Mouse (Mus musculus) embryonic facial prominence, embryonic 13.5 days (tissue): ENCODE results near the gene Ak7. TPM values are rescaled to one million over a fixed set of nuclear protein-coding genes. Genes with fewer than 3 reads are reported as not detected.

Source experiments
- ATAC-seq: fragments of 200-750 bp; cut with Nextera tagmentation; 2 replicates; pipeline ENCODE4 v1.8.0; 2017; ENCODE audit warnings: low read depth; ENCODE audit not compliant: insufficient number of reproducible peaks, insufficient read depth, low FRiP score, low TSS enrichment
- H3K27ac ChIP-seq: fragments of 300-500 bp; sonication (generic); 2 replicates; pipeline ENCODE4 v1.5.1; 2015; ENCODE audit warnings: moderate library complexity, mild to moderate bottlenecking, inconsistent platforms
- H3K27me3 ChIP-seq: fragments of 300-500 bp; sonication (generic); 2 replicates; pipeline ENCODE4 v1.6.1; 2015; ENCODE audit warnings: mild to moderate bottlenecking, inconsistent platforms
- H3K36me3 ChIP-seq: fragments of 300-500 bp; sonication (generic); 2 replicates; pipeline ENCODE4 v1.6.1; 2015; ENCODE audit warnings: mild to moderate bottlenecking, inconsistent platforms
- H3K4me1 ChIP-seq: fragments of 300-500 bp; sonication (generic); 2 replicates; pipeline ENCODE4 v1.6.1; 2015; ENCODE audit warnings: inconsistent platforms
- H3K4me2 ChIP-seq: fragments of 300-500 bp; sonication (generic); 2 replicates; pipeline ENCODE4 v1.6.1; 2015; ENCODE audit warnings: moderate library complexity, mild to moderate bottlenecking, inconsistent platforms
- H3K4me3 ChIP-seq: fragments of 300-500 bp; sonication (generic); 2 replicates; pipeline ENCODE4 v1.5.1; 2015; ENCODE audit warnings: mild to moderate bottlenecking, inconsistent platforms
- H3K9ac ChIP-seq: fragments of 300-500 bp; sonication (generic); 2 replicates; pipeline ENCODE4 v1.6.1; 2015; ENCODE audit warnings: mild to moderate bottlenecking, inconsistent platforms
- H3K9me3 ChIP-seq: fragments of 300-500 bp; sonication (generic); 2 replicates; pipeline ENCODE4 v1.6.1; 2016; ENCODE audit warnings: inconsistent platforms
- WGBS: fragments of 180-500 bp; shearing (Covaris S2); methylation state at CpG from one replicate; pipeline ENCODE4 v1.1.7; 2015; ENCODE audit warnings: mixed read lengths; 5-methylcytosine and 5-hydroxymethylcytosine counted together
- polyA plus RNA-seq: library from polyadenylated mRNA; unstranded; fragments of >200 nt; fragmentation: Nextera tagmentation; extraction: Ambion mirVana; gene quantifications from 2 replicates; pipeline ENCODE4 v1.2.1, GENCODE M21; 2015

Gene Ak7
- polyA plus RNA-seq, 1 experiment from 2014 or later, result 0.63 TPM

GRCm38 (mm10) chr12:105761629-105762028 lies 55.9 kb downstream of the Ak7 start:
- Histone ChIP-seq H3K4me3 (no peak overlapping the region), H3K4me2 (no peak overlapping the region), H3K27me3 (no peaks in the 10 kb centered on the region), H3K36me3 (no peaks in the 10 kb centered on the region), H3K9ac (no peak overlapping the region), H3K9me3 (no peaks in the 10 kb centered on the region), H3K4me1 (peaks cover 4% of the 10 kb centered on the region; the same call in 1 of the 2 replicates), H3K27ac (no peak overlapping the region)
- ATAC-seq, result no peak
- 71% methylated on average over 3 of the region's 3 CpGs for whole genome bisulfite sequencing

- Histone ChIP-seq H3K27me3 (no peaks in the 10 kb centered on the region), H3K9me3 (no peaks in the 10 kb centered on the region), H3K9ac (no peak overlapping the region), H3K4me2 (no peak overlapping the region), H3K4me1 (no peaks in the 10 kb centered on the region), H3K4me3 (no peak overlapping the region), H3K36me3 (no peaks in the 10 kb centered on the region), H3K27ac (no peak overlapping the region)
- WGBS, result 71% methylated on average over 10 of the region's 10 CpGs
- no peak for ATAC-seq
These were observed 63.9 kb downstream of the Ak7 start for GRCm38 (mm10) chr12:105769700-105770099.

DNA sequence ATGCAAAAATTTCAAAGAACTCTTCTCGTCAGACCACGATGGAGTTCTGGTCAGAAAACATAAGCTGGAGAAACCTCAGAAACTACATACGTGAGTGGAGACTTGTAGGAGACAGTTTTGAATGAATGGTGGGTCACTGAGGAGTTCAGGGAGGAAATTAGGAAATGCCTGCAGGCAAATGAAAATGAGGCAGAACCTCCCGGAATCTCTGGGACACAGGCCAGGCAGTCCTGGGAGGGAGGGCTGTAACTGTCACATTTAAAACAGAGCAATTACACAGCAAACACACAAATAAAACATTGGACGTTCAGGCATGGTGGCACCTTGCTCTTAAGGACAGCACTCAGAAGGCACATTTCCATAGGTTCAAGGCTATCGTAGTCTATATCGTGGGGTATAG lies 69.1 kb downstream of the Ak7 start:
- ATAC-seq, result no peak
- WGBS, result 51% methylated on average over 7 of the region's 7 CpGs
- H3K27ac ChIP-seq, result no peak overlapping the region

GRCm38 (mm10) chr12:105777651-105778050 lies 71.9 kb downstream of the Ak7 start:
- Histone ChIP-seq H3K27ac (no peak overlapping the region), H3K4me1 (no peaks in the 10 kb centered on the region), H3K9ac (no peak overlapping the region), H3K27me3 (no peaks in the 10 kb centered on the region), H3K9me3 (no peaks in the 10 kb centered on the region), H3K4me3 (no peak overlapping the region), H3K4me2 (no peak overlapping the region), H3K36me3 (no peaks in the 10 kb centered on the region)
- no peak for ATAC-seq
- 86% methylated on average over 4 of the region's 4 CpGs for WGBS

More for the DNA sequence above, 69.1 kb downstream of the Ak7 start:
- Histone ChIP-seq H3K27me3 (no peaks in the 10 kb centered on the region), H3K4me3 (no peak overlapping the region), H3K4me1 (no peaks in the 10 kb centered on the region), H3K4me2 (no peak overlapping the region), H3K9ac (no peak overlapping the region), H3K36me3 (no peaks in the 10 kb centered on the region), H3K9me3 (no peaks in the 10 kb centered on the region)

GRCm38 (mm10) chr12:105784196-105784999 lies 78.6 kb downstream of the Ak7 start, which contains the start of gene Papola:
Gene Papola (plus strand): TSS chr12:105784694.
- no peaks in the 10 kb centered on the region for H3K9me3 ChIP-seq
- H3K4me1 ChIP-seq, result peaks cover 19% of the 10 kb centered on the region
- no peaks in the 10 kb centered on the region for H3K27me3 ChIP-seq
- under 1% methylated on average over 77 of the region's 85 CpGs for WGBS
- peak within 1 kb of the TSS; percentile 89 for H3K4me3 ChIP-seq
- peak within 1 kb of the TSS; percentile 82 for H3K4me2 ChIP-seq
- no peaks in the 10 kb centered on the region for H3K36me3 ChIP-seq
- peak within 1 kb of the TSS; percentile 95 for H3K9ac ChIP-seq
- ATAC-seq, result peak; percentile 92
- H3K27ac ChIP-seq, result peak within 1 kb of the TSS; percentile 97

DNA sequence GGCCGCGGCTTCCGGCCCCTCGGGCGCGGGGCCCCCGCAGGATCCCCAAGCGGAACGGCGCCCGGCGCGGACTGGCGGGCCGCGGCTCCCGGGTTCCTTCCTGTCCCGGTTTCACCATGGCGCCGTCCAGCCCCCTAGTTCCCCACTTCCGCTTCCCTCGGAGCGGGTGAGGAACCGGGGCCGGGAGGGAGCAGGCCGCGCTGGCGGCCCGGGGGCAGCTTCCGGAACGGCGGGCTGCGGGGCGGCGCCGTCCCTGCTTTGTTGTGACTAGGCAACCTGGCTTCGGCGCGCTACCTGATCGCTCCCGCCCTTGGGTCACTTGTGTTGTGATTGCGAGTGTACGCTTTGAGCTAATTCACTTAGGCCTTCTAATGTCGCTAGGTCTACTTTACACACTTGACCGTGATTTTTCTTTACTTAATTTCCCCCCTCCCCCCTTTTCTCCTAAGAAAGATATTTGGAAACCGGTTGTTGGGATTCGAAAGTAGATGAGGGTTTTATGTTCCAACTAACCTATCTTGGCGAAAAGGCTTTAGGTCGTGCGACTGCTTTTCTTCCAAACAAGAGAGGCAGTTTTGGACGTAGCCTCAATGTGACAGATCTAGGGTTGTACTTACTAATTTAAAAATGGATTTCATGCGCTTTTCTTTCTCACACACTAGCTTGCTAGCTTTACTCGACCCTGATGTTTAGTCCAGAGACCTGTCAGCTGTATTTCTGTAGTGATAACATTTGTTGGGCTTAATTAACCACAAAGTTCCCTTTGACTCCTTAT lies 79.4 kb downstream of the Ak7 start:
- under 1% methylated on average over 53 of the region's 53 CpGs for WGBS
- Histone ChIP-seq H3K4me2 (peak overlapping the region; percentile 82), H3K27ac (peak overlapping the region; percentile 97), H3K4me1 (peaks cover 19% of the 10 kb centered on the region), H3K36me3 (no peaks in the 10 kb centered on the region), H3K4me3 (peak overlapping the region; percentile 89), H3K9ac (peak overlapping the region; percentile 95), H3K27me3 (no peaks in the 10 kb centered on the region), H3K9me3 (no peaks in the 10 kb centered on the region)
- peak; percentile 63 for ATAC-seq

DNA sequence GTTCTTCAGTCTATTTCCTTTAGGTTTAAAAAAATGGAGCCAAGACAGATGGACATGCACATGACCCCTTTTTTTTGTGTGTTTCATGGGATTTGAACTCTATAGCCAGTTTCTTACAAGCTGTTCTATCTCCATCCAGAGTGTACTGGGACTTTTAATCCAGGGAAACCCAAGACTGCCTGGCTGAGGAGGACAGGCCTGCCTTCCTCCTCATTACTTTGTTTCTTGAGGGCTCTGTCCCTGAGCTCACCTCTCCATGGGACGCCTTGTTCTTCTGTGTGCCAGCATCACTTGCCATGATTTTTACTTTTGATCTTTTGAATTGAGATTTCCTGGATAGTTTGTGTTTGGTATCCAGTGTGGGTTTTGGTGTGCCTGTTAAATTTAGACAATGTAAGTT lies 80.3 kb downstream of the Ak7 start:
- peak overlapping the region; percentile 89 for H3K4me3 ChIP-seq
- peaks cover 19% of the 10 kb centered on the region for H3K4me1 ChIP-seq
- H3K9ac ChIP-seq, result peak overlapping the region; percentile 95
- H3K4me2 ChIP-seq, result peak overlapping the region; percentile 82
- H3K36me3 ChIP-seq, result no peaks in the 10 kb centered on the region
- no peaks in the 10 kb centered on the region for H3K27me3 ChIP-seq
- 75% methylated on average over 1 of the region's 1 CpGs for WGBS
- no peaks in the 10 kb centered on the region for H3K9me3 ChIP-seq
- ATAC-seq, result no peak
- no peak overlapping the region for H3K27ac ChIP-seq

- H3K4me2 ChIP-seq, result no peak overlapping the region
- WGBS, result 100% methylated on average over 2 of the region's 2 CpGs
- no peaks in the 10 kb centered on the region for H3K27me3 ChIP-seq
- H3K27ac ChIP-seq, result no peak overlapping the region
- no peaks in the 10 kb centered on the region for H3K9me3 ChIP-seq
- H3K9ac ChIP-seq, result no peak overlapping the region
- no peak for ATAC-seq
- H3K36me3 ChIP-seq, result no peaks in the 10 kb centered on the region
- H3K4me1 ChIP-seq, result peaks cover 19% of the 10 kb centered on the region
- no peak overlapping the region for H3K4me3 ChIP-seq
These were observed 81.8 kb downstream of the Ak7 start for GRCm38 (mm10) chr12:105787626-105788025.

- H3K4me1 ChIP-seq, result peaks cover 14% of the 10 kb centered on the region
- H3K4me3 ChIP-seq, result no peak overlapping the region
- no peak overlapping the region for H3K27ac ChIP-seq
- 86% methylated on average over 6 of the region's 6 CpGs for WGBS
- H3K9ac ChIP-seq, result no peak overlapping the region
- no peak for ATAC-seq
- peaks cover 3% of the 10 kb centered on the region; the same call in 1 of the 2 replicates for H3K36me3 ChIP-seq
- no peak overlapping the region for H3K4me2 ChIP-seq
- no peaks in the 10 kb centered on the region for H3K27me3 ChIP-seq
- no peaks in the 10 kb centered on the region for H3K9me3 ChIP-seq
These were observed 84.1 kb downstream of the Ak7 start for GRCm38 (mm10) chr12:105789885-105790284.

GRCm38 (mm10) chr12:105794896-105795295 lies 89.1 kb downstream of the Ak7 start:
- Histone ChIP-seq H3K27ac (no peak overlapping the region), H3K4me2 (no peak overlapping the region), H3K4me3 (no peak overlapping the region), H3K36me3 (peaks cover 6% of the 10 kb centered on the region), H3K27me3 (no peaks in the 10 kb centered on the region), H3K4me1 (no peaks in the 10 kb centered on the region), H3K9ac (no peak overlapping the region), H3K9me3 (no peaks in the 10 kb centered on the region)
- WGBS, result 94% methylated on average over 2 of the region's 2 CpGs
- ATAC-seq, result no peak

- ATAC-seq, result no peak
- Histone ChIP-seq H3K4me1 (no peaks in the 10 kb centered on the region), H3K9ac (no peak overlapping the region), H3K36me3 (peaks cover 23% of the 10 kb centered on the region), H3K4me3 (no peak overlapping the region), H3K27me3 (no peaks in the 10 kb centered on the region), H3K4me2 (no peak overlapping the region), H3K9me3 (no peaks in the 10 kb centered on the region), H3K27ac (no peak overlapping the region)
These were observed 92.2 kb downstream of the Ak7 start for GRCm38 (mm10) chr12:105798001-105798400.

DNA sequence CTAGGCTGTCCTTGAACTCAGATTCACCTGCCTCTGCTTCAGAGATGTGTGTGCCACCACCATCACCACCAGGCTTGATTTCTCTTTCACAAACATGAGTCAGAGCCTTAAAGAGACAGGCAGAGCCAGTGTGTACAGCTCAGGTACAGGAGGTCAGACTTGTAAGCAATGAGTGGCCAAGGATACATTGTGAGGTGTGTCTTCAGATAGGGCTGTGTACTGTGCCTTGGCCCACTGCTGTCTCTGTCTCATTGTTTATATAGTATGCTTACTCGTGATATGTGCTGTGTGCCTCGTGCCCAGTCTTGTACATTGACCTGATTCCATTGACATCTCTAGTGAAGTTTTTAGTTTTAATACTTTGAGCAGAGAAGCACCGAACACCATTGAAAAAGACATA lies 100.0 kb downstream of the Ak7 start:
- no peak for ATAC-seq
- H3K27ac ChIP-seq, result no peak overlapping the region
- no peak overlapping the region for H3K4me2 ChIP-seq
- H3K4me1 ChIP-seq, result no peaks in the 10 kb centered on the region
- H3K36me3 ChIP-seq, result peaks cover 58% of the 10 kb centered on the region
- H3K9me3 ChIP-seq, result no peaks in the 10 kb centered on the region
- 96% methylated on average over 3 of the region's 3 CpGs for WGBS
- no peaks in the 10 kb centered on the region for H3K27me3 ChIP-seq
- H3K4me3 ChIP-seq, result no peak overlapping the region
- H3K9ac ChIP-seq, result no peak overlapping the region
